Mouse (Mus musculus) CD4-positive, CD25-positive, alpha-beta regulatory T cell, adult 4 months (primary cell): ENCODE measurements around the gene Moxd1. TPM values are rescaled to one million over a fixed set of nuclear protein-coding genes. Genes with fewer than 3 reads are reported as not detected.

Experiments
- ATAC-seq: one replicate; pipeline ENCODE4 v1.8.0; 2017
- polyA plus RNA-seq, 2 experiments: library from polyadenylated mRNA; unstranded; fragments of 100-300 nt; shearing (Covaris generic); gene quantifications; one replicate each; pipeline ENCODE4 v1.2.1; 2017

Gene Moxd1
- not detected for polyA plus RNA-seq

- no peak for ATAC-seq
Measured at GRCm38 (mm10) chr10:24223449-24224143, at the start of gene Moxd1. TSS of gene Moxd1 (plus strand) at chr10:24223517.

GRCm38 (mm10) chr10:24190392-24190791 lies 32.9 kb upstream of the Moxd1 start:
- no peak for ATAC-seq

GRCm38 (mm10) chr10:24191977-24192376 lies 31.3 kb upstream of the Moxd1 start:
- ATAC-seq, result no peak

DNA sequence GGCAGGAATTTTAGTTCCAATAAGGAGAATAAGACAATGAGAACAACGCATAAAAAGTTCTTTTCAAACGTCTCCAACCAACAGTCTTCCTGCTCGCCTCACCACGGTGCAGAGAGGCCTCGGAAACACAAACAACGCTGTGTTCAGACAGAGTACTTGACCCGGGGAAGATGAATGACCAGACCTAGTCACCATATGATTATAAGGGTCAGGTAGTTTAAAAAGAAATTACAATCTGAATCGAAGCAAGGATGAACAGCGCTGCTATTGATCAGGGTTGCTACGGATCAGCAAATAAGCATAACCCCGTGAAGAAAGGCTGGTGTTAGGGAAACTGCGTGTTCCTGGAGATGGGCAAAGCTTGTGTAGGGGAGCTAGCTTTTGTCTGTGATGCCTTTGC lies 24.0 kb upstream of the Moxd1 start:
- no peak for ATAC-seq

GRCm38 (mm10) chr10:24200099-24200498 lies 23.2 kb upstream of the Moxd1 start:
- ATAC-seq, result no peak

- no peak for ATAC-seq
Measured at GRCm38 (mm10) chr10:24210075-24210474, 13.2 kb upstream of the Moxd1 start.

DNA sequence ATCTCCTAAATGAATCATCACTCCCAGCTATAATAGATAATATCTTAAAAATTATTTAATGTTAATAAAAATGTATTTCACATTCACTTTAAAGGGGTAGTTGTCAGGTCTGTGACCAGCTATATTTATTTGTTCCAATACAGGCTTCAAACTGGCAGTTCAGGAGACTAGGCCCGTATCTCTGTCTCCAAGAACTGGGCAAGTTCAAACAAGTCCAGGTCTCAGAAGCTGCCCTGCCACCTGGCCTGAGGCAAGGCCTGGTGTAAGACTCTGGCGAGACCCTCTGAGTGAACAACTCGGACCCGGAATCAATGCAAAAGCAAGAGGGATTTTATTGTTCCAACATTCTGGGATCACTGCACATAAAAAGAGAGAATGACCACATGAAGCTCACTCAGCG lies 10.0 kb upstream of the Moxd1 start:
- no peak for ATAC-seq

GRCm38 (mm10) chr10:24217558-24218268 lies 5.6 kb upstream of the Moxd1 start:
- ATAC-seq, result no peak

DNA sequence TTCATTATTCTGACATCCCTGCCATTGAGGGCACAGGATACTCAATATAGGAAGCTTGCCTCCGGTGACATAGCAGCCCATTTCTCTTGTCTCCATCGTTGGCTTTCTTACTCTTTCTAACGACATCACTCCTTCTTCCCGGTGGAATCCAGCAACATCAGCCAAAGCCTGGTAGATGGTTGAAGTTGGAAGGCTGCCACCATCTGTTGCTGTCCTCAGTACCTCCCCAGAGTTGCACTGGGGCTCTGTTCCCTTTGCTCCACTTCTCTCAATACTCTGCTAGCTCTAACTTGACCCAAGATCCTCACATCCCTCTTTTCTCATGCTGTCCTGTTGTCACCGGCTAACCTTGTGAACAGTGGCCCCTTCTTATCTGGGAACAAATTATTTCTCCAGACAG lies 2.4 kb upstream of the Moxd1 start:
- no peak for ATAC-seq

DNA sequence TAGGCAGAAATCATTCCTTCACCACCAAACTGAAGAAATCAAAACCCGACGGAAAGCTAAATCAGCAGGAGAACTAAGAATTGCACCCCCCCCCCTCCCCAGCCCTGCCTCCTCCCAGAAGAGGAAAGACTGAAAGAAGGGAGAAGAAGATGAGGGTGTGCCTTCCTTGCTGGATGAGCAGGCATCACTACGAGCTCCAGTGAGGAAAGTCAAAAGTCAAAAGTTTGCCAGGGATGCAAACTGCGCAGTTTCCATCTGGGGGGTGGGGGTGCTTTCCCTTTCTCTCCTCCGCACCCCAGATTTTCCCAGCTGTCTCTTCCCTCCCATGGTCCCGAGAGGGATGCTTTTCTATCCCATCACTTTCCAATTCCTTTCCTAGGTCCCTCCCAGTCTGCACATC lies 406 bp upstream of the Moxd1 start:
- no peak for ATAC-seq

GRCm38 (mm10) chr10:24224591-24224990 lies 1.3 kb downstream of the Moxd1 start:
- no peak for ATAC-seq

GRCm38 (mm10) chr10:24228318-24229183 lies 5.2 kb downstream of the Moxd1 start:
- ATAC-seq, result no peak

GRCm38 (mm10) chr10:24232281-24232680 lies 9.0 kb downstream of the Moxd1 start:
- ATAC-seq, result no peak

- ATAC-seq, result no peak
Measured at GRCm38 (mm10) chr10:24235426-24236283, 12.3 kb downstream of the Moxd1 start.

- no peak for ATAC-seq
Measured at GRCm38 (mm10) chr10:24246815-24247214, 23.5 kb downstream of the Moxd1 start.

DNA sequence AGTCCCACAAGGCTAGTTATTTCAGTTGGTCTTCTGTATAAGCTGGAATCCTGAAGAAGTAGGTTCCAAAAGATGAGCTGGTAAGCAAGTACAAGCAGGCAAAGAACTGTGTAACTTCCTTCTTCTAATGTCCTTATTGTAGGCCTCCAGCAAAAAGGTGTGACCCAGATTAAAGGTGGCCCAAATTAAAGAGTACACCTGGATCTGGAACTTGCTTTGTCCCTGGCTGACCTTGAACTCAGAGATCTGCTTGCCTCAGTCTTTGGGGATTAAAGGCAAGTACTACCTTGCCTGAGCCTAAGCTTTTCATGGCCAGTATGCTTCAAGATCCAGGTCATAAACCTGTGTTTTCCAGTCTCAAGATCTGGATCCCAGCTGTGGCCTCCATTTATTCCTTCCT lies 24.8 kb downstream of the Moxd1 start:
- no peak for ATAC-seq

- no peak for ATAC-seq
Measured at GRCm38 (mm10) chr10:24251631-24252030, 28.3 kb downstream of the Moxd1 start.

DNA sequence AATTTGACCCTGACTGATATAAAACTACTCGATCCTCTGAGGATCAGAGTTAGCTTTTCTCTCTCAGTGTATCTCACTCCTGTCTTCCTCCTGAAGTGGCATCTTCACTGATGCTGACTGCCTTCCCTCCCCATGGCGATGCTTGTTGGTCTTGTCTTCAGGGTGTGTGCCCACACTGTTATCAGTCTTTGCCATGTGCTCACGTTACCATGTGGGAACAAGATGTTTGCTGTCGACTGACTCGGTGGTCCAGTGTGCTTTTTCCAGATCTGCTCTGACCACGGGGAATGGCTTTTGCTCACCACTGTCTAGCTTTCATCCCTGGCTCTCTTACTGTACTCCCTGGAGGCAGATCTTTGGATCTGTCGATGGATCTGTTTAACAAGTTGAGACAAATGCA lies 34.8 kb downstream of the Moxd1 start:
- no peak for ATAC-seq

- ATAC-seq, result no peak
Measured at GRCm38 (mm10) chr10:24258885-24259284, 35.6 kb downstream of the Moxd1 start.

DNA sequence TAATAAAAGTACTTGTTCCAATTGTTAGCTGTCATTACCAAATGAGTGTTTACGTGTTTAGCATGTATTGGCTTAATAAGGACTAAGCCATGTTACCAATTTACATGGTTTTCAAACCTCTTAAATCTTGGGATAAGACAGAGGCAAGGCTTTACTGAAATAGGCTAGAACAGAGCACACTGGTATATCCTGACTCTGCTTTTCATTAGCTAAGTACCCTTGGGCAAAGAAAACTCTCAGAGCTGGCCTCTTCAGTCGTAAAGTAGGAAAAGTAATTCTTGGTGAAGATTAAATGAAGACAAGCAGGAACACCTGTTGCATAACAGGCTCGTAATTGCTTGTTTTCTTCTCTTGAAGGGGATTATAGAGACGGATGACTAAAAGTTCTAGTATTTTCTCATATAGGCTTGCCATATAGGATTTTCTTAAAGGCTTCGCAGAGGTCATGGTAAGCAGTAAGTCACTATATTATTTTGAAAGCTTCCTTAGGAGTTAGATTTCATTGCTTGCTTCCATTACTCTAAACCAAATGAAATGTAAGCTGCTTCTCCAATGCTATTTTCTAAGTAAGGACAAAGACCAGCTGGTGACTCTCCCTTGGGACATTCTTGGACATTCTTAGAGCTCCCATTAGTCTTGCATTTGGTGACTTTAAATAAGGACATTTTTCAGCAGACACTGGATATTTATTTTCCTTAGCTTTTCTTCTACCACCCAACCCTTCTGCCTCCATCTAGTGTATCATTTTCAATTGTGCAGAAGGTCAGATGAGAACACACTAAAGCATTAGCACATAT lies 36.7 kb downstream of the Moxd1 start:
- no peak for ATAC-seq

GRCm38 (mm10) chr10:24267520-24267919 lies 44.2 kb downstream of the Moxd1 start:
- ATAC-seq, result no peak
